8 mouse cellular contexts compared by ENCODE assay signal in the genomic region with DNA sequence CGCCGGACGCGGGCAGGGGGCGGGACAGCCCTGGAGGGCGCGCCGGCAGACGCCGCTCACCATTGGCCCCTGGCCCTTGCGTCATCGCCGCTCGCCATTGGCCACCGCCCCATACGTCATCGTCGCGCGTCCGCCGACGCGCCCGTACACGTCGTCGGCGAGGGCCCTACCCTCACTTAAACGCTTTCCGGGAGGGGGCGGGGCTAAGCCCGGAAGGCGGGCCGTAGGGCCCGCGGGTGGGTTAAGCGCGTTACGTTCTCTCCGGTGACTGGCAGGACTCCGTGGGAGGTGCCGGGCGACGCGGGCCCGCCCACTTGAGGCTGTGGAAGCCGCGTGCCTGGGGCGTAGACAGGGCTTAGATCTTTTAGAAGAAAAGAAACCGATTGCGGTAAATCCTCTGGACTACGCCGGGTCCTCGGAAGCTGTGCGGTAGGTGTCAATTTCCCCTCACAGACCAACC. TPM values are rescaled to one million over a fixed set of nuclear protein-coding genes. Genes with fewer than 3 reads are reported as not detected.
DNase-seq lines count a peak whose midpoint lies in the region; ATAC-seq lines count a peak whose summit lies in the region.

No protein-coding gene starts in this region.

- intact Hi-C loops in heart, postnatal 14 days (cut with DNase I): loop anchor here (2.0 to 5.0 kb wide), 3 partner anchors 54 to 255 kb away; no protein-coding TSS in a partner anchor

- H3K9ac ChIP-seq in forebrain, embryonic 14.5 days (ENCODE audit: low read length): peak overlapping the region; percentile 79
- H3K9ac ChIP-seq in neural tube, embryonic 15.5 days (replicated peaks): peak overlapping the region; percentile 81

- H3K9me3 ChIP-seq in forebrain, embryonic 14.5 days (replicated peaks; ENCODE audit: control insufficient read depth, low read length): no peaks in the 10 kb centered on the region
- no peaks in the 10 kb centered on the region for H3K9me3 ChIP-seq in neural tube, embryonic 15.5 days (replicated peaks)

- H3K36me3 ChIP-seq in forebrain, embryonic 14.5 days (ENCODE audit: control insufficient read depth, insufficient read depth, low read length): peaks cover 36% of the 10 kb centered on the region
- peaks cover 39% of the 10 kb centered on the region for H3K36me3 ChIP-seq in neural tube, embryonic 15.5 days

- peak overlapping the region; percentile 72 for H3K27ac ChIP-seq in forebrain, embryonic 14.5 days (ENCODE audit: low read depth, low read length)
- H3K27ac ChIP-seq in neural tube, embryonic 15.5 days (replicated peaks): peak overlapping the region; percentile 88

- peak; percentile 98 for ATAC-seq in forebrain, embryonic 14.5 days
- ATAC-seq in neural tube, embryonic 15.5 days (ENCODE audit: low FRiP score): peak; percentile 97

- peak overlapping the region; percentile 87 for H3K4me3 ChIP-seq in forebrain, embryonic 14.5 days (ENCODE audit: low read depth, low read length)
- H3K4me3 ChIP-seq in neural tube, embryonic 15.5 days (replicated peaks): peak overlapping the region; percentile 89

- peaks cover 19% of the 10 kb centered on the region for H3K4me1 ChIP-seq in forebrain, embryonic 14.5 days (ENCODE audit: control insufficient read depth, insufficient read depth, low read length)
- peaks cover 34% of the 10 kb centered on the region for H3K4me1 ChIP-seq in neural tube, embryonic 15.5 days

- H3K27me3 ChIP-seq in forebrain, embryonic 14.5 days (replicated peaks; ENCODE audit: control insufficient read depth, insufficient read depth, low read length): no peaks in the 10 kb centered on the region
- no peaks in the 10 kb centered on the region for H3K27me3 ChIP-seq in neural tube, embryonic 15.5 days (replicated peaks)

- H3K4me2 ChIP-seq in forebrain, embryonic 14.5 days (ENCODE audit: low read length): peak overlapping the region; percentile 93
- H3K4me2 ChIP-seq in neural tube, embryonic 15.5 days: peak overlapping the region; percentile 75

- under 1% methylated on average over 38 of the region's 56 CpGs for WGBS in forebrain, embryonic 14.5 days
- WGBS in neural tube, embryonic 15.5 days: under 1% methylated on average over 55 of the region's 56 CpGs

- DNase-seq in ES-CJ7 (ENCODE audit: low read depth, low spot score): peak; percentile 99
- peak; percentile 99 for DNase-seq in cerebellum, adult 11 months
- DNase-seq in forebrain, embryonic 14.5 days (ENCODE audit: low spot score): peak; percentile 99
- peak; percentile 100 for DNase-seq in heart, postnatal 14 days
- DNase-seq in layer of hippocampus, adult 11-12 months (ENCODE audit: low spot score): peak; percentile 99
- peak; percentile 99 to 100 for DNase-seq in lung, adult 18-20 months
- DNase-seq in testis, postnatal 14 days (ENCODE audit: low spot score): peak; percentile 99

RNA-seq across cellular contexts. Expression of gene Slc35e1, which starts 0.2 kb away (rescaled TPM):
- 5.8 and 6.6 TPM in 2 replicates for polyA plus RNA-seq in forebrain, embryonic 14.5 days (2014; fragmentation: Nextera tagmentation; extraction: Ambion mirVana)
- total RNA-seq in heart, postnatal 14 days (2021): 10 to 100 TPM; 44.1 to 47.8 TPM
- polyA plus RNA-seq in neural tube, embryonic 15.5 days (2015; fragmentation: Nextera tagmentation; extraction: Ambion mirVana): 14.8 and 15.1 TPM in 2 replicates

RNA-seq across cellular contexts. Expression of gene Cherp, which starts 17.6 kb away (rescaled TPM):
- 33.2 and 42.6 TPM in 2 replicates for polyA plus RNA-seq in forebrain, embryonic 14.5 days (2014; fragmentation: Nextera tagmentation; extraction: Ambion mirVana)
- 10 to 100 TPM; 42.9 to 43.2 TPM for total RNA-seq in heart, postnatal 14 days (2021)
- polyA plus RNA-seq in neural tube, embryonic 15.5 days (2015; fragmentation: Nextera tagmentation; extraction: Ambion mirVana): 41.2 and 52.0 TPM in 2 replicates

RNA-seq across cellular contexts. Expression of gene 1700030K09Rik, which starts 49.0 kb away (rescaled TPM):
- 14.8 and 17.1 TPM in 2 replicates for polyA plus RNA-seq in forebrain, embryonic 14.5 days (2014; fragmentation: Nextera tagmentation; extraction: Ambion mirVana)
- 1 to 10 TPM; 6.6 to 7.0 TPM for total RNA-seq in heart, postnatal 14 days (2021)
- 16.3 and 17.0 TPM in 2 replicates for polyA plus RNA-seq in neural tube, embryonic 15.5 days (2015; fragmentation: Nextera tagmentation; extraction: Ambion mirVana)

RNA-seq across cellular contexts. Expression of gene Calr3, which starts 49.0 kb away (rescaled TPM):
- polyA plus RNA-seq in forebrain, embryonic 14.5 days (2014; fragmentation: Nextera tagmentation; extraction: Ambion mirVana): 1.0 and 1.1 TPM in 2 replicates
- 10 to 100 TPM in 1 of 2 experiments, 1 to 10 TPM in 1; 8.1 to 10.5 TPM for total RNA-seq in heart, postnatal 14 days (2021)
- 0.99 and 1.3 TPM in 2 replicates for polyA plus RNA-seq in neural tube, embryonic 15.5 days (2015; fragmentation: Nextera tagmentation; extraction: Ambion mirVana)

RNA-seq across cellular contexts. Expression of gene Med26, which starts 55.4 kb away (rescaled TPM):
- 11.8 and 14.7 TPM in 2 replicates for polyA plus RNA-seq in forebrain, embryonic 14.5 days (2014; fragmentation: Nextera tagmentation; extraction: Ambion mirVana)
- total RNA-seq in heart, postnatal 14 days (2021): 10 to 100 TPM; 10.5 to 10.7 TPM
- polyA plus RNA-seq in neural tube, embryonic 15.5 days (2015; fragmentation: Nextera tagmentation; extraction: Ambion mirVana): 14.5 and 15.7 TPM in 2 replicates

Comparison
In these comparisons a context has a peak if more than half of its experiments do, and no peak if none do; other contexts are left out.
1. Peak in every context shown above with its lines: DNase-seq, ATAC-seq, H3K4me3 ChIP-seq and H3K27ac ChIP-seq.